Mouse (Mus musculus) ES-E14 (cell line): ENCODE measurements around the gene Dspp.

Experiments
- CHD2 ChIP-seq: IDR thresholded peaks from 2 replicates; pipeline ENCODE4 v1.6.1; 2014; ENCODE audit warnings: mild to moderate bottlenecking, low read depth, low read length, inconsistent platforms
- MAFK ChIP-seq: IDR thresholded peaks from 2 replicates; pipeline ENCODE4 v1.6.1; 2014; ENCODE audit warnings: mild to moderate bottlenecking, low read depth, low read length, inconsistent platforms; ENCODE audit not compliant: insufficient read depth
- ZC3H11A ChIP-seq: IDR thresholded peaks from 2 replicates; pipeline ENCODE4 v1.6.1; 2012; ENCODE audit warnings: low read depth, mild to moderate bottlenecking, inconsistent platforms, low read length, borderline replicate concordance

DNA sequence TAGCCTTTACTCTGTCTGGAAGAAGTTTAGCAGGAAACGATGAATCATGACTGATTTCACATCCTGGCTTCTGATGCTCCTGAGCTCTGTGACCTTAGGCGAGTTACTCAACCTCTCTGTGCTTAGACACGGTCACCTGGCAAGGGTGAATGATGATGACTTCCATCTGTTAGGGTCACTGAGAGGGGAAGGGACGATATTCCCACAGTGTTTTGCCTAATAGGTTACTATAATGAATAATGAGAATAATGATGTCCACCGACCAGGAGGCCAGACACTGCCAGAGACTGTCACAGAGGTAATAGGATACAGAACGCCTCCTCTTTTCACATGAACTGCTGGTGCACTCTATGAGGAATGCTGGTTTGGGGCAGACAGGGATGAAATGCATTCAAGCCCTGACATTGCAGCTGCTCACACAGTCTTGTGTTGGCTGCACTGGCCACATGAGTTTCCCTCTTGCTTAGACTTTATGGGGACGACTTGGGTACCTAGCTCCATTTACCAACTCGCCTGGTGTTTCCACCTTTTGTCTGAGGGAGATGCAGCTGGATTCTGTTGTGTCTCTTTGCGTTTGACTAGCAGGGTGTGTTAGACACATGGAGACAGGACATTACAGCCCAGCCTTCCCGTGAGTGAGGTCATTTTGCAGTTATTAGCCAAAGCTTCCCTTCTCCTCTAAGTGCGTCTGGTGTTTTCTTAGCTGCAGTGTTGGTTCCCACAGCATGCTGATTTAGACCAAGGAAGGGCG lies 42.1 kb upstream of the Dspp start:
- no peak for TF ChIP-seq CHD2
- TF ChIP-seq ZC3H11A = no peak
- TF ChIP-seq MAFK = no peak
